Mouse (Mus musculus): ENCODE data around the gene Plscr2.

Plscr2 gene

GRCm38 (mm10) chr9:92337661-92338060 lies 62.3 kb downstream of the Plscr2 start:
- no peak for DNase-seq (ENCODE audit: low read depth, low spot score)

GRCm38 (mm10) chr9:92338954-92339353 lies 63.6 kb downstream of the Plscr2 start:
- DNase-seq (ENCODE audit: low read depth, low spot score), result no peak

All from ZHBTc4 (cell line).